7 mouse cellular contexts compared by ENCODE assay signal in the genomic region with DNA sequence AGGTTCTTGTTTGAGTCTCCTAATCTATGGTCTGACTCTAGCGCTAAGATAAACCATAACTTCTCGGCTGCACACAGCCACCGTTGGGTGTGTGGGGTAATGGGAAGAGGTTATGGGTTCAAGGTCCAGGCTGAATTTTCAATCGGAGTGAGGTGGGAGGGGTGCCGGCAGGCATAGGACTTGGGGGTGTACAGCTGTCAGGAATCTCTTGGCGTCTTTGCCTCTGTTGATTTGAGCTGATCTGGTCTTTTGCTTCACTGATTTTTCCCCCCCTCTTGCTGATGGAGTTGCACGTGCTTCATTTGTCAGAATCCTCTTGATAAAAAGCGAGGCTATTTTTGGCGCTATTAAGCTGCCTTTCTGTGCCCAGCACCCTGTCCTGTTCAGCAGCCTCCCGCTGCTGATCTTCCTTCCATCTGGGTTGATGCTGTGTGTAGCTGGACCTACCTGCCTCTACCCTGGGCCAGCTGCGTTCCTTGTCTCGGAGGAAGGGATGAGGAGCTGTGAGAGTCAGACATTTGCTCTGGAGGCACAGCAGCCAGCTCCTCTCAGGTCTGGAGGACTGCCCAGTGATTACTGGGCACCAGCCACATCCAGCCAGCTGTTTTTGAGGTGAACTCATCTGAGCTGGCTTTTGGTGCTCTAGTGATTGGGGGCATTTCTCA. TPM values are rescaled to one million over a fixed set of nuclear protein-coding genes. Genes with fewer than 3 reads are reported as not detected.
A peak's percentile ranks its signal among the peaks of the same experiment; 100 is the strongest.
DNase-seq lines count a peak whose midpoint lies in the region; ATAC-seq and TF ChIP-seq lines count a peak whose summit lies in the region.

No protein-coding gene starts in this region.

- no peak for TF ChIP-seq EP300 in CH12.LX (IDR thresholded peaks at IDR 0.05; ENCODE audit: low read length)

- WGBS in heart, embryonic 16.5 days: 29% methylated on average over 12 of the region's 12 CpGs
- 68% methylated on average over 12 of the region's 12 CpGs for WGBS in limb, embryonic 13.5 days
- 39% methylated on average over 12 of the region's 12 CpGs for WGBS in stomach, embryonic 16.5 days

- dilution Hi-C loops in CH12.LX (cut with MboI; ENCODE audit: extremely low pct_ligation_motif_present, extremely low pct_unique_long_range_greater_than_20kb, low sequenced_read_pairs): no loop called here

- no peaks in the 10 kb centered on the region for H3K9me3 ChIP-seq in CH12.LX (replicated peaks; ENCODE audit: low read length)
- no peaks in the 10 kb centered on the region for H3K9me3 ChIP-seq in heart, embryonic 16.5 days (replicated peaks; ENCODE audit: control insufficient read depth, low read length)
- no peaks in the 10 kb centered on the region for H3K9me3 ChIP-seq in limb, embryonic 13.5 days
- no peaks in the 10 kb centered on the region for H3K9me3 ChIP-seq in stomach, embryonic 16.5 days (replicated peaks; ENCODE audit: control insufficient read depth, low read length)

- no peak for ATAC-seq in heart, embryonic 16.5 days (replicated peaks; ENCODE audit: extremely low read depth, insufficient read depth, low FRiP score)
- ATAC-seq in limb, embryonic 13.5 days (ENCODE audit: low FRiP score, low read depth): no peak
- no peak for ATAC-seq in stomach, embryonic 16.5 days (ENCODE audit: insufficient read depth, low FRiP score)

- DNase-seq in CH12.LX (ENCODE audit: extremely low read depth): no peak
- peak; percentile 24 for DNase-seq in adrenal gland, postnatal 10 days
- DNase-seq in ovary, postnatal 36 days (ENCODE audit: low spot score): no peak
- no peak for DNase-seq in cerebellum, adult 11 months

- H3K4me2 ChIP-seq in CH12.LX (ENCODE audit: insufficient read depth, low read depth, poor library complexity, severe bottlenecking): peak overlapping the region; percentile 53
- H3K4me2 ChIP-seq in heart, embryonic 16.5 days (ENCODE audit: low read depth, low read length): peak overlapping the region; percentile 77
- peak overlapping the region; percentile 97 for H3K4me2 ChIP-seq in limb, embryonic 13.5 days (replicated peaks)
- peak overlapping the region; percentile 65 for H3K4me2 ChIP-seq in stomach, embryonic 16.5 days (ENCODE audit: low read depth, low read length)

- H3K27me3 ChIP-seq in CH12.LX (replicated peaks): no peaks in the 10 kb centered on the region
- H3K27me3 ChIP-seq in heart, embryonic 16.5 days (ENCODE audit: control insufficient read depth, insufficient read depth, low read length): peaks cover 6% of the 10 kb centered on the region
- H3K27me3 ChIP-seq in limb, embryonic 13.5 days: no peaks in the 10 kb centered on the region
- H3K27me3 ChIP-seq in stomach, embryonic 16.5 days (ENCODE audit: control insufficient read depth, insufficient read depth, low read length): no peaks in the 10 kb centered on the region

- no peak for TF ChIP-seq POLR2A in CH12.LX (IDR thresholded peaks at IDR 0.05; ENCODE audit: low read depth, low read length)

- no peak for TF ChIP-seq RAD21 in CH12.LX (IDR thresholded peaks at IDR 0.05; ENCODE audit: low read depth, low read length)

- H3K79me2 ChIP-seq in CH12.LX (replicated peaks; ENCODE audit: control insufficient read depth, extremely low read depth, insufficient read depth, poor library complexity, severe bottlenecking): peaks cover 50% of the 10 kb centered on the region

- in situ Hi-C loops in CH12.LX (cut with MboI; ENCODE audit: low pct_ligation_motif_present, low pct_unique_long_range_greater_than_20kb, low sequenced_read_pairs): loop anchor here (5.0 kb wide), 1 partner anchor 89 kb away; no protein-coding TSS in a partner anchor

- H3K9ac ChIP-seq in CH12.LX (ENCODE audit: insufficient read depth, low read depth): no peak overlapping the region; the same call in 1 of the 2 replicates
- 0 out of 2 replicates have a peak overlapping the region, but pooled peaks have one; percentile 43 for H3K9ac ChIP-seq in heart, embryonic 16.5 days (ENCODE audit: low read length)
- H3K9ac ChIP-seq in limb, embryonic 13.5 days: 0 out of 2 replicates have a peak overlapping the region, but pooled peaks have one; percentile 31
- H3K9ac ChIP-seq in stomach, embryonic 16.5 days (ENCODE audit: low read length): peak overlapping the region; percentile 52

- no peak overlapping the region for H3K27ac ChIP-seq in CH12.LX (ENCODE audit: insufficient read depth, low read depth)
- peak overlapping the region; percentile 37; the same call in 1 of the 2 replicates for H3K27ac ChIP-seq in heart, embryonic 16.5 days (ENCODE audit: low read length)
- no peak overlapping the region for H3K27ac ChIP-seq in limb, embryonic 13.5 days
- H3K27ac ChIP-seq in stomach, embryonic 16.5 days (ENCODE audit: low read length): no peak overlapping the region

- TF ChIP-seq CTCF in CH12.LX (conservative IDR thresholded peaks at IDR 0.05 in 1 of 2, IDR thresholded peaks at IDR 0.05 in 1 of 2; ENCODE audit: low read depth in 2 of 2, low read length in 2 of 2): no peak

- H3K4me1 ChIP-seq in CH12.LX (ENCODE audit: control insufficient read depth in 1 of 2, insufficient read depth in 2 of 2): peaks cover 14 to 72% of the 10 kb centered on the region in 2 experiments
- H3K4me1 ChIP-seq in heart, embryonic 16.5 days (ENCODE audit: control insufficient read depth, insufficient read depth, low read length): peaks cover 40% of the 10 kb centered on the region
- H3K4me1 ChIP-seq in limb, embryonic 13.5 days: peaks cover 67% of the 10 kb centered on the region
- H3K4me1 ChIP-seq in stomach, embryonic 16.5 days (ENCODE audit: control insufficient read depth, insufficient read depth, low read length): peaks cover 50% of the 10 kb centered on the region

- H3K36me3 ChIP-seq in CH12.LX (replicated peaks in 1 of 2; ENCODE audit: control insufficient read depth in 1 of 2, insufficient read depth in 1 of 2, low read length in 1 of 2): peaks cover 4 to 42% of the 10 kb centered on the region in 2 experiments
- H3K36me3 ChIP-seq in heart, embryonic 16.5 days (ENCODE audit: control insufficient read depth, insufficient read depth): no peaks in the 10 kb centered on the region
- H3K36me3 ChIP-seq in limb, embryonic 13.5 days: peaks cover 26% of the 10 kb centered on the region
- H3K36me3 ChIP-seq in stomach, embryonic 16.5 days (ENCODE audit: control insufficient read depth, insufficient read depth, low read length): no peaks in the 10 kb centered on the region

- peak overlapping the region; percentile 11 to 33 (median 28) for H3K4me3 ChIP-seq in CH12.LX (replicated peaks in 1 of 3; ENCODE audit: low read depth in 2 of 3, low read length in 2 of 3, poor library complexity in 1 of 3)
- H3K4me3 ChIP-seq in heart, embryonic 16.5 days (ENCODE audit: low read length): peak overlapping the region; percentile 77
- H3K4me3 ChIP-seq in limb, embryonic 13.5 days: peak overlapping the region; percentile 89
- H3K4me3 ChIP-seq in stomach, embryonic 16.5 days (replicated peaks; ENCODE audit: low read length): peak overlapping the region; percentile 86

TF ChIP-seq in CH12.LX, 34 proteins besides CTCF, POLR2A, EP300 and RAD21 (continues in another document):
- TF ChIP-seq KAT2A (IDR thresholded peaks at IDR 0.05; ENCODE audit: insufficient replicate concordance, low read length) (no peak), GABPA (IDR thresholded peaks at IDR 0.05; ENCODE audit: insufficient replicate concordance, low read depth, low read length) (no peak), CHD1 (IDR thresholded peaks at IDR 0.05; ENCODE audit: low read depth, low read length) (no peak), PAX5 (IDR thresholded peaks at IDR 0.05; ENCODE audit: low read length) (no peak), NELFE (IDR thresholded peaks at IDR 0.05; ENCODE audit: low read depth, low read length) (no peak), HCFC1 (IDR thresholded peaks at IDR 0.05; ENCODE audit: low read depth, low read length) (no peak), SMC3 (IDR thresholded peaks at IDR 0.05; ENCODE audit: low read depth, low read length) (no peak), MXI1 (IDR thresholded peaks at IDR 0.05; ENCODE audit: low read depth, low read length) (no peak), JUND (conservative IDR thresholded peaks at IDR 0.05; ENCODE audit: low read depth, low read length) (no peak), ZMIZ1 (IDR thresholded peaks at IDR 0.05; ENCODE audit: low read depth, low read length) (no peak), TBP (conservative IDR thresholded peaks at IDR 0.05; ENCODE audit: low read depth, low read length) (no peak), ZC3H11A (IDR thresholded peaks at IDR 0.05; ENCODE audit: low read depth, low read length) (no peak), MAZ (IDR thresholded peaks at IDR 0.05; ENCODE audit: low read depth, low read length) (no peak), POLR2AphosphoS2 (IDR thresholded peaks at IDR 0.05; ENCODE audit: low read depth, low read length) (no peak), TCF12 (IDR thresholded peaks at IDR 0.05; ENCODE audit: low read depth, low read length) (no peak)

RNA-seq across cellular contexts. Expression of gene Bcr, which starts 3.0 kb away (rescaled TPM):
- total RNA-seq in CH12.LX (2012; rRNA removed): 18.2 and 22.1 TPM in 2 replicates
- 4.0 and 4.3 TPM in 2 replicates for total RNA-seq in CH12.LX (2014; rRNA removed)
- polyA plus RNA-seq in CH12.LX (2012; ENCODE audit: insufficient read length, low read depth): 18.6 and 20.0 TPM in 2 replicates
- 10 to 100 TPM; 21.6 to 24.0 TPM for total RNA-seq in adrenal gland, postnatal 10 days (2021)
- polyA plus RNA-seq in heart, embryonic 16.5 days (2015; fragmentation: Nextera tagmentation; extraction: Ambion mirVana): 9.8 and 10.6 TPM in 2 replicates
- 7.7 and 9.1 TPM in 2 replicates for polyA plus RNA-seq in limb, embryonic 13.5 days (2015; fragmentation: Nextera tagmentation; extraction: Ambion mirVana)
- 7.4 and 8.8 TPM in 2 replicates for polyA plus RNA-seq in stomach, embryonic 16.5 days (2015; fragmentation: Nextera tagmentation; extraction: Ambion mirVana)

RNA-seq across cellular contexts. Expression of gene Rab36, which starts 26.6 kb away (rescaled TPM):
- total RNA-seq in CH12.LX (2012; rRNA removed) (0.59 and 0.67 TPM in 2 replicates), CH12.LX (2014; rRNA removed) (0.07 and 0.34 TPM in 2 replicates)
- 1.2 and 1.5 TPM in 2 replicates for polyA plus RNA-seq in CH12.LX (2012; ENCODE audit: insufficient read length, low read depth)
- total RNA-seq in adrenal gland, postnatal 10 days (2021): 10 to 100 TPM in 1 of 2 experiments, 1 to 10 TPM in 1; 7.1 to 12.5 TPM
- 1.7 and 3.1 TPM in 2 replicates for polyA plus RNA-seq in heart, embryonic 16.5 days (2015; fragmentation: Nextera tagmentation; extraction: Ambion mirVana)
- polyA plus RNA-seq in limb, embryonic 13.5 days (2015; fragmentation: Nextera tagmentation; extraction: Ambion mirVana): 11.2 and 11.6 TPM in 2 replicates
- 7.3 and 8.2 TPM in 2 replicates for polyA plus RNA-seq in stomach, embryonic 16.5 days (2015; fragmentation: Nextera tagmentation; extraction: Ambion mirVana)

RNA-seq across cellular contexts. Expression of gene Rsph14, which starts 31.0 kb away (rescaled TPM):
- 0.13 TPM in 1 of 2 replicates, not detected in the other for total RNA-seq in CH12.LX (2012; rRNA removed)
- not detected in 2 replicates for total RNA-seq in CH12.LX (2014; rRNA removed)
- not detected in 2 replicates for polyA plus RNA-seq in CH12.LX (2012; ENCODE audit: insufficient read length, low read depth)
- under 1 TPM in 1 of 2 experiments, not detected in 1; 0.39 TPM for total RNA-seq in adrenal gland, postnatal 10 days (2021)
- 0.37 and 0.60 TPM in 2 replicates for polyA plus RNA-seq in heart, embryonic 16.5 days (2015; fragmentation: Nextera tagmentation; extraction: Ambion mirVana)
- not detected in 2 replicates for polyA plus RNA-seq in limb, embryonic 13.5 days (2015; fragmentation: Nextera tagmentation; extraction: Ambion mirVana)
- not detected in 2 replicates for polyA plus RNA-seq in stomach, embryonic 16.5 days (2015; fragmentation: Nextera tagmentation; extraction: Ambion mirVana)

Comparison
In these comparisons a context has a peak if more than half of its experiments do, and no peak if none do; other contexts are left out.
1. H3K4me3 ChIP-seq: peak in every context shown above with its lines; median percentile 89 in limb, embryonic 13.5 days; 86 in stomach, embryonic 16.5 days; 77 in heart, embryonic 16.5 days; 28 in CH12.LX.